Mouse (Mus musculus) kidney, embryonic 16.5 days (tissue): ENCODE measurements around the gene Cnst. TPM values are rescaled to one million over a fixed set of nuclear protein-coding genes. Genes with fewer than 3 reads are reported as not detected.
A peak's percentile ranks its signal among the peaks of the same experiment; 100 is the strongest.

Experiments used
- ATAC-seq: fragments of 200-750 bp; cut with Nextera tagmentation; 2 replicates; pipeline ENCODE4 v1.8.0; 2017; ENCODE audit warnings: moderate TSS enrichment; ENCODE audit not compliant: low FRiP score, low TSS enrichment
- H3K27ac ChIP-seq: fragments of 300-500 bp; sonication (generic); 2 replicates; pipeline ENCODE4 v1.5.1; 2014; ENCODE audit warnings: low read length
- H3K27me3 ChIP-seq: fragments of 300-500 bp; sonication (generic); 2 replicates; pipeline ENCODE4 v1.6.1; 2014; ENCODE audit warnings: low read length, control low read depth, mixed read lengths; ENCODE audit not compliant: insufficient read depth
- H3K36me3 ChIP-seq: fragments of 300-500 bp; sonication (generic); 2 replicates; pipeline ENCODE4 v1.6.1; 2014; ENCODE audit warnings: low read length, control low read depth, mixed read lengths; ENCODE audit not compliant: insufficient read depth
- H3K4me1 ChIP-seq: fragments of 300-500 bp; sonication (generic); 2 replicates; pipeline ENCODE4 v1.6.1; 2014; ENCODE audit warnings: low read length, control low read depth, mixed read lengths; ENCODE audit not compliant: insufficient read depth
- H3K4me2 ChIP-seq: fragments of 300-500 bp; sonication (generic); replicated peaks from 2 replicates; pipeline ENCODE4 v1.6.1; 2014; ENCODE audit warnings: low read depth, low read length
- H3K4me3 ChIP-seq: fragments of 300-500 bp; sonication (generic); 2 replicates; pipeline ENCODE4 v1.5.1; 2014; ENCODE audit warnings: mild to moderate bottlenecking, low read length
- H3K9ac ChIP-seq: fragments of 300-500 bp; sonication (generic); replicated peaks from 2 replicates; pipeline ENCODE4 v1.6.1; 2014; ENCODE audit warnings: low read length
- H3K9me3 ChIP-seq: fragments of 300-500 bp; sonication (generic); 2 replicates; pipeline ENCODE4 v1.6.1; 2016; ENCODE audit warnings: low read length, control low read depth
- WGBS: fragments of 180-500 bp; shearing (Covaris S2); extraction: QIAGEN DNeasy Blood & Tissue Kit; methylation state at CpG from one replicate; pipeline ENCODE4 v1.1.7; 2014; 5-methylcytosine and 5-hydroxymethylcytosine counted together
- polyA plus RNA-seq: library from polyadenylated mRNA; unstranded; fragments of >200 nt; fragmentation: Nextera tagmentation; extraction: Ambion mirVana; gene quantifications from 2 replicates; pipeline ENCODE4 v1.2.1, GENCODE M21; 2015

The Cnst gene
- polyA plus RNA-seq, 1 experiment from 2014 or later = 16.3 TPM

- no peaks in the 10 kb centered on the region for H3K4me1 ChIP-seq
- no peak overlapping the region for H3K9ac ChIP-seq
- no peak overlapping the region for H3K4me2 ChIP-seq
- no peaks in the 10 kb centered on the region for H3K27me3 ChIP-seq
- H3K36me3 ChIP-seq = no peaks in the 10 kb centered on the region
- no peak overlapping the region for H3K4me3 ChIP-seq
- H3K27ac ChIP-seq = no peak overlapping the region
- H3K9me3 ChIP-seq = no peaks in the 10 kb centered on the region
- ATAC-seq = no peak
- 83% methylated on average over 3 of the region's 3 CpGs for WGBS
These were observed 103.2 kb downstream of the Cnst start for GRCm38 (mm10) chr1:179649324-179649723.

DNA sequence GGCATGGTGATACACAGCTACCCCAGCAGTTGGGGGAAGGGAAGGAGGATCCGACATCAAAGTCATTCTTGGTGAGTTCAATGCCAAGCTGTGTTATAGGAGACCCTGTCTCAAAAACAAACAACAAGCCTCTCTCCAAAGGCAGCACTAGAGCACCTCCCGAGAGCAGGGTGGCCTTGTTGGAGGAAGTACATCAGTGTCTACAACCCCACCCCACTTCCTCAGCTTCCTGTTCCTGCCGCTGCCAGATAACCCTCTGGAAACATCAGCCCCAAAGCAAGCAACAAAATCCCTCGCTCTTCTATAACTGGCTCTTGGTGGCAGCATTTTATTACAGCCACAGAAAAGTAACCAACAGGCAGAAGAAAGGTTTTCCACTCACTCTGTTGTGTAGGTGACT, 104.1 kb downstream of the Cnst start:
- WGBS = 52% methylated on average over 4 of the region's 4 CpGs
- Histone ChIP-seq H3K27ac (no peak overlapping the region), H3K36me3 (no peaks in the 10 kb centered on the region), H3K27me3 (no peaks in the 10 kb centered on the region), H3K9me3 (no peaks in the 10 kb centered on the region), H3K9ac (no peak overlapping the region), H3K4me2 (no peak overlapping the region), H3K4me3 (no peak overlapping the region), H3K4me1 (no peaks in the 10 kb centered on the region)
- ATAC-seq = no peak

DNA sequence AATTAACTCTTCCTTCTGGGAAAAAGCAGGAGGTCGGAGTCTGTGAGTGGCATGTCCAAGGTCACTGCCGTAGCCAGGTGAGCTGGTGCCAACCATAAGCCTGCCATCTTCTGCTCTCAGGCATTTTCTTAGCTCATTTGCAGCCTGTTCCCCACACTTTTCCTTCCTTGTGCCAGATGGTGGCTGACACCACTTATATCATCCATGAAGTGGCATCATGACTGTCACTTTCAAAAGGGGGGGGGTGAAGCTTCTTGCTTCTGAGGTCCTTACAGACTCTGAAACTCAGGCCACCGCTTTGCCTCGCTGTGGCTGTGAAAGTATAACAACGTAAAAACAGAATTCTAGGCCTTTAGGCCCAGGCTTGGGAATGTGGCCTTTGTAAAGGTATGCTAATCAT, 105.1 kb downstream of the Cnst start:
- Histone ChIP-seq H3K4me1 (no peaks in the 10 kb centered on the region), H3K36me3 (no peaks in the 10 kb centered on the region), H3K27me3 (no peaks in the 10 kb centered on the region), H3K4me3 (no peak overlapping the region), H3K27ac (no peak overlapping the region), H3K9me3 (no peaks in the 10 kb centered on the region), H3K4me2 (no peak overlapping the region), H3K9ac (no peak overlapping the region)
- ATAC-seq = no peak
- 86% methylated on average over 5 of the region's 5 CpGs for WGBS

DNA sequence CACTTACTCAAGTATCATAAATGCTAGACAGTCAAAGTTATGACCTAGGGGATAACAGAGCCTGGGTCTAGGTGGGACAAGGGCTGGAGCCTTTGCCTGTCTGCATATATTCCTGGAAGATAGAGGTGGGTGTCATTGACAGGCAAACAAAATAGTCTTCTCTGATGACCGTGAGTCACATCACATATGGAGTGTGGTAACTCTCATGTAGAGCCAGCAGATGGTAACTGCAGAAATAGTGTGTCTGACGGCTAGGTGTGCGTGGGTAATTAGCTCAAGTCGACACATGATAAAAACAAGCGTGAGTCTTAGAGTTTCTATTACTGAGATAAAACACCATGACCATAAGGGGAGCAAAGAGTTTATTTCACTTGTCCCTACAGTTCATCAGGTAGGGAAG, 116.9 kb downstream of the Cnst start:
- no peak overlapping the region for H3K4me3 ChIP-seq
- no peaks in the 10 kb centered on the region for H3K9me3 ChIP-seq
- H3K36me3 ChIP-seq = no peaks in the 10 kb centered on the region
- H3K27me3 ChIP-seq = no peaks in the 10 kb centered on the region
- no peak for ATAC-seq
- H3K27ac ChIP-seq = no peak overlapping the region
- H3K9ac ChIP-seq = no peak overlapping the region
- H3K4me1 ChIP-seq = no peaks in the 10 kb centered on the region; the same call in 1 of the 2 replicates
- no peak overlapping the region for H3K4me2 ChIP-seq
- whole genome bisulfite sequencing = 88% methylated on average over 5 of the region's 5 CpGs

DNA sequence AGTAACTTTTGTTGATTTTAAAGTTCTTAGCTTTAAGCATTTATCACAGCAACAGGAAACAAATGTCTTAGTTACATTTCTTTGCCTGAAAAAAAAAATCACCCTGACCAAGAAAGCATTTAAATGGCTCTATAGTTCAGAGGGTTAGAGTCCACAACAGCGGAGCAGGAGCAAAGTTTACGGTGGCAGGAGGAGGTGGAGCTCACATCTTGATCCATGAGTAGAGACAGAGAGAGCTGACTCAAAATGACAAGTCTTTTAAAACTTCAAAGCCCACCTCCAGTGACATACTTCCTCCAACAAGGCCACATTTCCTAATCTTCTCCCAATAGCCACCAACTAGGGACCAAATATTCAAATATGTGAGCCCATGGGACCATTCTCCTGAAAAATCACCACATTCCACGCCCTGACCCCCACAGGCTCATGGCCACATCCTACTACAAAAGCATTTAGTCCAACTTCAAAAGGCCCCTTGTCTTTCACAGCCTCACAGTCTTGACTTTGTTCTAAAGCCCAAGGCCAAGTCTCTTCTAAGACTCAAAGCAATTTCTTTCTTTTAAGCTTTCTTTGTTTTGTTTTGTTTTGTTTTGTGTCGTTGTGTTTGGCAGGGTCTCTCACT, 118.2 kb downstream of the Cnst start:
- Histone ChIP-seq H3K4me3 (no peak overlapping the region), H3K9me3 (no peaks in the 10 kb centered on the region), H3K27me3 (no peaks in the 10 kb centered on the region), H3K36me3 (no peaks in the 10 kb centered on the region), H3K4me2 (no peak overlapping the region), H3K4me1 (peaks cover 4% of the 10 kb centered on the region), H3K27ac (no peak overlapping the region), H3K9ac (no peak overlapping the region)
- ATAC-seq = no peak
- WGBS = 62% methylated on average over 4 of the region's 4 CpGs

GRCm38 (mm10) chr1:179666971-179667370, 120.8 kb downstream of the Cnst start:
- Histone ChIP-seq H3K27ac (no peak overlapping the region), H3K36me3 (peaks cover 5% of the 10 kb centered on the region), H3K27me3 (no peaks in the 10 kb centered on the region), H3K9ac (no peak overlapping the region), H3K9me3 (no peaks in the 10 kb centered on the region), H3K4me1 (peaks cover 7% of the 10 kb centered on the region), H3K4me2 (no peak overlapping the region; the same call in 1 of the 2 replicates), H3K4me3 (no peak overlapping the region)
- ATAC-seq = no peak
- WGBS = 64% methylated on average over 2 of the region's 2 CpGs

DNA sequence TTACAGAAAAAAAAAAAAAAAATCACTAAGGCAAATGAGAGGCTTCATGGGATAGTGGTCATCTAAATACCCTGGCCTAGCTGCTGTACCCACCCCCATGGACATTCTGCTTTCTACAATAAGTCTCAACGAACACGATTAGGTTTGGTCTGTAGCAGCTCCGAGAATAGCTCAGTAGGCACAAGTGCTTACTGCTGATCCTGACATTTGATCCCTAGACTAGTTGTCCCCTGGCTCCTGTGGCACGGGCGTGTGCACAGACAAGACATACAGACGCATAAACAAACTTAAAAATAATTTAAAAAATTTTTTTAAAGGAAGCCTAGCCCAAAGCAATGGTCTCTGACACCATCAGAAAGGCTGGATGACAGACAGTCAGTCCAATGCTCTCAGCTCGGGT, 121.3 kb downstream of the Cnst start:
- Histone ChIP-seq H3K4me1 (peaks cover 7% of the 10 kb centered on the region), H3K4me2 (peak overlapping the region; percentile 87), H3K4me3 (peak overlapping the region; percentile 76), H3K27ac (peak overlapping the region; percentile 70; the same call in 1 of the 2 replicates), H3K36me3 (peaks cover 5% of the 10 kb centered on the region), H3K27me3 (no peaks in the 10 kb centered on the region), H3K9me3 (no peaks in the 10 kb centered on the region), H3K9ac (peak overlapping the region; percentile 90)
- 0 out of 2 replicates have a peak, but pooled peaks have one; percentile 2 for ATAC-seq
- WGBS = 9% methylated on average over 7 of the region's 7 CpGs

- Histone ChIP-seq H3K36me3 (peaks cover 8% of the 10 kb centered on the region), H3K9ac (peak within 1 kb of the TSS; percentile 90), H3K4me3 (peak within 1 kb of the TSS; percentile 76), H3K4me1 (peaks cover 7% of the 10 kb centered on the region), H3K27ac (peak within 1 kb of the TSS; percentile 70), H3K4me2 (peak within 1 kb of the TSS; percentile 87), H3K9me3 (no peaks in the 10 kb centered on the region), H3K27me3 (no peaks in the 10 kb centered on the region)
- under 1% methylated on average over 70 of the region's 84 CpGs for WGBS
- ATAC-seq = peak; percentile 98
These were observed 122.0 kb downstream of the Cnst start, which contains the start of gene Sccpdh for GRCm38 (mm10) chr1:179668013-179668805. Gene Sccpdh, plus strand, starts transcription at chr1:179668210.

DNA sequence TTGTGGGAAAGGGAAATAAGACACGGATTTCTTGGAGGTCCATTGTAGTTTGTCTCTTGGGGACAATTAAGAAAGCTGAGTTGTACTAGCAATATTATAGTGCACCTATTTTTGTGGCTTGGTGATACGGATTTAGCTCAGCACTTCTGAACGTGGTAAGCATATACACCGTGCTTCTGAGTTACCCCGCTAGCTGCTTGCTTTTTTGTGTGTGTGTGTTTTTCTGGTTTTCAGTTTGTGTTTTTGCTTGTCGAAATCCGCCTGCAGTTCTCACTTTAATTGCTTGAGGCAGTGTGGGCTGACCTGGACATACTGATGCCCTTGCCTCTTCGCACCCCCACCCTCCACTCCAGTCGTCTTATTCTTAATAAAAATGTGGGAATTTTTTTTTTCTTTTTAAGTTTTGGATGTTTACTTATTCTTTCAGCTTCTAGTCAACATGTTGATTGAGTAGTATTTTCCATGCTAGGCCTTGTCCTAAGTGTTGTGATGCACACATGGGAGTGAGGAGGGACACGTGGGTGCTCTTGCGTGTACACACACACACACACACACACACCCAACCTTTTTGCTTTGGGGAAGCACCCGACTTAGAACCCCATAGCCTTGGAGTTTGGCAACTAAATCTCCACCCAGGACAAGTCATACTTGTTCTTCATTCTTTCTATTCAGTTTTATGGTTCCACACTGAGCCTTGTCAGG, 122.8 kb downstream of the Cnst start:
- H3K4me3 ChIP-seq = peak overlapping the region; percentile 76
- H3K4me2 ChIP-seq = peak overlapping the region; percentile 87
- H3K27me3 ChIP-seq = no peaks in the 10 kb centered on the region
- peak overlapping the region; percentile 90 for H3K9ac ChIP-seq
- WGBS = 19% methylated on average over 12 of the region's 12 CpGs
- peaks cover 11% of the 10 kb centered on the region for H3K36me3 ChIP-seq
- no peak for ATAC-seq
- H3K4me1 ChIP-seq = peaks cover 7% of the 10 kb centered on the region
- peak overlapping the region; percentile 70 for H3K27ac ChIP-seq
- no peaks in the 10 kb centered on the region for H3K9me3 ChIP-seq
